Mouse (Mus musculus) kidney, adult 2 months (tissue): ENCODE measurements around the gene Mbd6.

Experiments
- CTCF ChIP-seq: fragments of 200-500 bp; conservative IDR thresholded peaks from 2 replicates; pipeline ENCODE4 v1.5.1; 2011; ENCODE audit warnings: low read depth, mild to moderate bottlenecking, control low read depth, low read length, moderate library complexity, mixed read lengths; ENCODE audit not compliant: insufficient read depth, insufficient read length
- POLR2A ChIP-seq: fragments of 200-500 bp; IDR thresholded peaks from one replicate; pipeline ENCODE4 v1.6.1; 2011; ENCODE audit warnings: low read depth, low read length, control low read depth

DNA sequence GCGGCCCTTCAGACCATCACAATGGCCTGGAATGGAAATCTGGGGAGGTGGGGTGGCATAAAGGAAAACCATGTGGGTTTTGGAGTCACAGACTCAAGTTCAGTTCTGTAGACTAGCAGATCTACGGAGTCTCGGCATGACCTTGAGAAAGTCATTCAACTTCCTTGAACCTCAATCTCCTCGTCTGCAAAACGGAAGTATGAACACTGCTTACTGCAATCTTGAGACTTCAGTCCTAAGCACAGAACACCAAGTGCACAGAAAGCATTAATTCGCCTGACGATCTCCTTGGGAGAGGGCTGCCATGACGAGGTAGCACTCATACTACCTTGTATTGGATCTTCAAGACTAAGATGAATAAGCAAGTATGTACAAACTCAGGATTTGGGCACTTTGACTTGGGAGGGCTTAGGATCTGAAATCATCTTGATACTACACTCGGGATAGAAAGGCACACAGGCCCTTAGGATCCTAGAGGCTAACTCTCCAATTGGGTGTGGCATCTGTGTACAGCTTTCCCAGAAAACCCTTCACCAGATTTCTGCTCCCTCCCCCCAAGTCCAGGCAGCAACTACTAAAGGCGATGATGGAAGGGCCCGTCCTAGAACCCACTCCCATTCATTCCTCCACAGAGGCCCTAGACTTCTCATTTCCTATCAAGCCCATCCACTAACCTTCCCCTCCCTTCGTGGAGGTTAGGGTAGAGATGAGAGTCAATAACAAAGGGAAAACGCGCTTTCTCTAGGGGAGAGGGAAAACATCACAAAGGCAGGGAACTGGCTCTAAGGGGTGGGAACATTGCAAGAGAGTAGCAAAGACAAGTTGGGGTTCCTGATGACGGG, 26.9 kb downstream of the Mbd6 start:
- TF ChIP-seq CTCF (no peak), POLR2A (no peak)
